8 mouse cellular contexts compared by ENCODE assay signal in the genomic region with DNA sequence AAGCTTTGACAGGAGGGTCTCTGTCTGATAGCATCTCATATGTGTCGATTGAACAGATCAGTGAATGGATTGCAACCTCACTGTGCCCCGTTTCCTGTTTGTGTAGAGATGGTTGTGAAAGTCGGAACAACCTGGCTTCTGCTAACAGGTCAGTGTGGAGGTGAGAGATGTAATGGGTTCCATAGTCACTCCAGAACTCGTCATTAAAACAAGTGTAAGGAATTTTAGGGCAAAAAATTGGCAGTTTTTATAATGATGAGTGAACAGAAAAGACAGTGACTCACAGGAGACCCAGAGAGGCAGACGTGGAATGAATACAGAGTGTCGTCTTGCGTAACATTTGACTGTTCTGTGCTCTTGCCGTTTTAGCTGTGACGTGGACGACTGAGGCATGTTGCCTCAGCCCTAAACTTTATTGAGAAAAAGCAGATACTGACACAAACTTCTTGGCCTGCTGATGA. TPM values are rescaled to one million over a fixed set of nuclear protein-coding genes. Genes with fewer than 3 reads are reported as not detected.
DNase-seq lines count a peak whose midpoint lies in the region; ATAC-seq and TF ChIP-seq lines count a peak whose summit lies in the region.

No protein-coding gene starts in this region.

- TF ChIP-seq CTCF in intestine, postnatal 0 days (IDR thresholded peaks at IDR 0.05; ENCODE audit: low read depth): no peak

- WGBS in forebrain, embryonic 10.5 days: 75% methylated on average over 10 of the region's 10 CpGs
- 32% methylated on average over 10 of the region's 10 CpGs for whole genome bisulfite sequencing in intestine, postnatal 0 days
- 67% methylated on average over 10 of the region's 10 CpGs for WGBS in midbrain, embryonic 14.5 days

- no peaks in the 10 kb centered on the region for H3K27me3 ChIP-seq in forebrain, embryonic 10.5 days (ENCODE audit: poor library complexity, severe bottlenecking)
- H3K27me3 ChIP-seq in intestine, postnatal 0 days (replicated peaks; ENCODE audit: control insufficient read depth, insufficient read depth, low read length): no peaks in the 10 kb centered on the region
- no peaks in the 10 kb centered on the region for H3K27me3 ChIP-seq in midbrain, embryonic 14.5 days (ENCODE audit: control insufficient read depth, insufficient read depth, low read length)

- peaks cover 21% of the 10 kb centered on the region for H3K4me1 ChIP-seq in forebrain, embryonic 10.5 days
- peaks cover 8% of the 10 kb centered on the region; the same call in 1 of the 2 replicates for H3K4me1 ChIP-seq in intestine, postnatal 0 days (replicated peaks; ENCODE audit: control insufficient read depth, insufficient read depth, low read length)
- peaks cover 11% of the 10 kb centered on the region for H3K4me1 ChIP-seq in midbrain, embryonic 14.5 days (ENCODE audit: control insufficient read depth, insufficient read depth, low read length)

- H3K4me2 ChIP-seq in intestine, postnatal 0 days (replicated peaks; ENCODE audit: low read depth): peak overlapping the region; percentile 71
- H3K4me2 ChIP-seq in midbrain, embryonic 14.5 days (ENCODE audit: low read length): peak overlapping the region; percentile 73

- peak overlapping the region; percentile 90; the same call in 1 of the 2 replicates for H3K4me3 ChIP-seq in forebrain, embryonic 10.5 days
- H3K4me3 ChIP-seq in intestine, postnatal 0 days (ENCODE audit: low read depth, low read length): peak overlapping the region; percentile 88
- peak overlapping the region; percentile 80 for H3K4me3 ChIP-seq in midbrain, embryonic 14.5 days (replicated peaks; ENCODE audit: low read depth, low read length)

- no peak overlapping the region for H3K27ac ChIP-seq in forebrain, embryonic 10.5 days
- H3K27ac ChIP-seq in intestine, postnatal 0 days (ENCODE audit: low read depth, low read length): no peak overlapping the region; the same call in 1 of the 2 replicates
- H3K27ac ChIP-seq in midbrain, embryonic 14.5 days (replicated peaks; ENCODE audit: low read depth, low read length): no peak overlapping the region

- peak; percentile 20 for ATAC-seq in activated CD4-positive, CD25-positive, alpha-beta regulatory T cell, adult 4 months
- no peak for ATAC-seq in intestine, postnatal 0 days
- no peak for ATAC-seq in midbrain, embryonic 14.5 days (ENCODE audit: low FRiP score, low TSS enrichment)

- DNase-seq in left cerebral cortex, adult 11 months (ENCODE audit: low spot score): peak; percentile 37
- DNase-seq in left cerebral cortex, postnatal 4 days: no peak
- no peak for DNase-seq in forebrain, embryonic 10.5 days (ENCODE audit: extremely low spot score, low spot score)
- no peak for DNase-seq in midbrain, embryonic 14.5 days
- DNase-seq in ovary, adult 18-20 months (ENCODE audit: low spot score): no peak
- no peak for DNase-seq in gastrocnemius, postnatal 10 days

- no peaks in the 10 kb centered on the region for H3K36me3 ChIP-seq in forebrain, embryonic 10.5 days (replicated peaks)
- no peaks in the 10 kb centered on the region for H3K36me3 ChIP-seq in intestine, postnatal 0 days (ENCODE audit: control insufficient read depth, insufficient read depth)
- H3K36me3 ChIP-seq in midbrain, embryonic 14.5 days (ENCODE audit: control insufficient read depth, insufficient read depth, low read length): no peaks in the 10 kb centered on the region

- H3K9ac ChIP-seq in intestine, postnatal 0 days (ENCODE audit: low read depth, low read length): 0 out of 2 replicates have a peak overlapping the region, but pooled peaks have one; percentile 7
- H3K9ac ChIP-seq in midbrain, embryonic 14.5 days (replicated peaks; ENCODE audit: low read length): peak overlapping the region; percentile 49; the same call in 1 of the 2 replicates

- intact Hi-C loops in left cerebral cortex, postnatal 4 days (cut with DNase I): loop anchor here (10.0 kb wide), 2 partner anchors 155 to 245 kb away; a partner anchor contains a TSS

- H3K9me3 ChIP-seq in forebrain, embryonic 10.5 days: no peaks in the 10 kb centered on the region
- no peaks in the 10 kb centered on the region for H3K9me3 ChIP-seq in intestine, postnatal 0 days (ENCODE audit: control insufficient read depth)
- H3K9me3 ChIP-seq in midbrain, embryonic 14.5 days (ENCODE audit: control insufficient read depth, low read length): no peaks in the 10 kb centered on the region

RNA-seq across cellular contexts. Expression of a gene that starts 1.6 kb away (rescaled TPM):
- total RNA-seq in left cerebral cortex, postnatal 4 days (2021): 10 to 100 TPM; 32.3 to 38.0 TPM
- 10 to 100 TPM; 31.6 to 42.7 TPM for polyA plus RNA-seq in activated CD4-positive, CD25-positive, alpha-beta regulatory T cell, adult 4 months (2017; shearing (Covaris generic))
- polyA plus RNA-seq in forebrain, embryonic 10.5 days (2016; fragmentation: Nextera tagmentation; extraction: Ambion mirVana): 15.5 and 17.0 TPM in 2 replicates
- 59.2 and 62.0 TPM in 2 replicates for polyA plus RNA-seq in intestine, postnatal 0 days (2015; fragmentation: Nextera tagmentation; extraction: Ambion mirVana)
- polyA plus RNA-seq in midbrain, embryonic 14.5 days (2014; fragmentation: Nextera tagmentation; extraction: Ambion mirVana): 48.4 and 57.1 TPM in 2 replicates
- 10 to 100 TPM; 12.4 to 15.2 TPM for total RNA-seq in gastrocnemius, postnatal 10 days (2021)

RNA-seq across cellular contexts. Expression of a gene that starts 19.4 kb away (rescaled TPM):
- 10 to 100 TPM; 24.4 to 24.7 TPM for total RNA-seq in left cerebral cortex, postnatal 4 days (2021)
- polyA plus RNA-seq in activated CD4-positive, CD25-positive, alpha-beta regulatory T cell, adult 4 months (2017; shearing (Covaris generic)): 10 to 100 TPM; 35.2 to 38.5 TPM
- 61.0 and 61.5 TPM in 2 replicates for polyA plus RNA-seq in forebrain, embryonic 10.5 days (2016; fragmentation: Nextera tagmentation; extraction: Ambion mirVana)
- polyA plus RNA-seq in intestine, postnatal 0 days (2015; fragmentation: Nextera tagmentation; extraction: Ambion mirVana): 34.0 and 34.3 TPM in 2 replicates
- 52.1 and 59.6 TPM in 2 replicates for polyA plus RNA-seq in midbrain, embryonic 14.5 days (2014; fragmentation: Nextera tagmentation; extraction: Ambion mirVana)
- 10 to 100 TPM; 21.4 to 22.7 TPM for total RNA-seq in gastrocnemius, postnatal 10 days (2021)
